Mouse (Mus musculus) neural tube, embryonic 14.5 days (tissue): ENCODE measurements around the gene Ebp. TPM values are rescaled to one million over a fixed set of nuclear protein-coding genes. Genes with fewer than 3 reads are reported as not detected.

ENCODE experiments used
- ATAC-seq: fragments of 200-750 bp; cut with Nextera tagmentation; 2 replicates; pipeline ENCODE4 v1.8.0; 2017; ENCODE audit warnings: low read depth, mild to moderate bottlenecking, moderate TSS enrichment, moderate library complexity
- H3K27ac ChIP-seq: fragments of 300-500 bp; sonication (generic); 2 replicates; pipeline ENCODE4 v1.5.1; 2014; ENCODE audit warnings: low read depth, mild to moderate bottlenecking, control low read depth, low read length, moderate library complexity, mixed read lengths
- H3K27me3 ChIP-seq: fragments of 300-500 bp; sonication (generic); 2 replicates; pipeline ENCODE4 v1.6.1; 2014; ENCODE audit warnings: low read length; ENCODE audit not compliant: control insufficient read depth, insufficient read depth
- H3K36me3 ChIP-seq: fragments of 300-500 bp; sonication (generic); 2 replicates; pipeline ENCODE4 v1.6.1; 2014; ENCODE audit warnings: low read length, mixed read lengths; ENCODE audit not compliant: control insufficient read depth, insufficient read depth
- H3K4me1 ChIP-seq: fragments of 300-500 bp; sonication (generic); 2 replicates; pipeline ENCODE4 v1.6.1; 2014; ENCODE audit warnings: low read length; ENCODE audit not compliant: control insufficient read depth, insufficient read depth
- H3K4me2 ChIP-seq: fragments of 300-500 bp; sonication (generic); 2 replicates; pipeline ENCODE4 v1.6.1; 2014; ENCODE audit warnings: mild to moderate bottlenecking, low read depth, low read length, control low read depth
- H3K4me3 ChIP-seq: fragments of 300-500 bp; sonication (generic); 2 replicates; pipeline ENCODE4 v1.5.1; 2014; ENCODE audit warnings: low read depth, low read length, control low read depth, mixed read lengths
- H3K9ac ChIP-seq: fragments of 300-500 bp; sonication (generic); replicated peaks from 2 replicates; pipeline ENCODE4 v1.6.1; 2014; ENCODE audit warnings: low read depth, mild to moderate bottlenecking, control low read depth, low read length, mixed read lengths
- H3K9me3 ChIP-seq: fragments of 300-500 bp; sonication (generic); 2 replicates; pipeline ENCODE4 v1.6.1; 2016; ENCODE audit warnings: low read length; ENCODE audit not compliant: control insufficient read depth
- WGBS: fragments of 180-500 bp; shearing (Covaris S2); extraction: QIAGEN DNeasy Blood & Tissue Kit; methylation state at CpG from one replicate; pipeline ENCODE4 v1.1.7; 2014; 5-methylcytosine and 5-hydroxymethylcytosine counted together
- polyA plus RNA-seq: library from polyadenylated mRNA; unstranded; fragments of >200 nt; fragmentation: Nextera tagmentation; extraction: Ambion mirVana; gene quantifications from 2 replicates; pipeline ENCODE4 v1.2.1, GENCODE M21; 2014

Gene Ebp
- polyA plus RNA-seq, 1 experiment from 2014 or later, result 31.8 TPM

GRCm38 (mm10) chrX:8204076-8204475 is 10.8 kb upstream of the Ebp start:
- Histone ChIP-seq H3K27me3 (no peaks in the 10 kb centered on the region), H3K4me3 (no peak overlapping the region), H3K4me2 (no peak overlapping the region), H3K9me3 (no peaks in the 10 kb centered on the region), H3K36me3 (0 out of 2 replicates have a peak, but pooled peaks cover 2% of the 10 kb centered on the region), H3K4me1 (no peaks in the 10 kb centered on the region), H3K9ac (no peak overlapping the region), H3K27ac (no peak overlapping the region)
- no peak for ATAC-seq
- 86% methylated on average over 10 of the region's 10 CpGs for WGBS

- no peak overlapping the region for H3K9ac ChIP-seq
- no peak overlapping the region for H3K4me2 ChIP-seq
- H3K27ac ChIP-seq, result no peak overlapping the region
- no peaks in the 10 kb centered on the region for H3K4me1 ChIP-seq
- H3K36me3 ChIP-seq, result 0 out of 2 replicates have a peak, but pooled peaks cover 4% of the 10 kb centered on the region
- H3K9me3 ChIP-seq, result no peaks in the 10 kb centered on the region
- 90% methylated on average over 14 of the region's 14 CpGs for WGBS
- H3K4me3 ChIP-seq, result no peak overlapping the region
- no peaks in the 10 kb centered on the region for H3K27me3 ChIP-seq
- ATAC-seq, result no peak
These were observed 9.8 kb upstream of the Ebp start for GRCm38 (mm10) chrX:8203105-8203504.

- ATAC-seq, result peak; percentile 98
- WGBS, result 12% methylated on average over 38 of the region's 38 CpGs
- no peaks in the 10 kb centered on the region for H3K27me3 ChIP-seq
These were observed 483 bp downstream of the Ebp start for GRCm38 (mm10) chrX:8192640-8193418.

GRCm38 (mm10) chrX:8192126-8192639 is 1.1 kb downstream of the Ebp start:
- Histone ChIP-seq H3K4me1 (no peaks in the 10 kb centered on the region), H3K9me3 (no peaks in the 10 kb centered on the region), H3K27me3 (no peaks in the 10 kb centered on the region), H3K4me3 (peak overlapping the region; percentile 47), H3K27ac (peak overlapping the region; percentile 34; the same call in 1 of the 2 replicates), H3K36me3 (no peaks in the 10 kb centered on the region), H3K4me2 (peak overlapping the region; percentile 47), H3K9ac (peak overlapping the region; percentile 59)
- WGBS, result 17% methylated on average over 12 of the region's 13 CpGs
- ATAC-seq, result no peak; the same call in 1 of the 2 replicates

More at GRCm38 (mm10) chrX:8192640-8193418, 483 bp downstream of the Ebp start:
- Histone ChIP-seq H3K27ac (peak overlapping the region; percentile 34), H3K4me3 (peak overlapping the region; percentile 47), H3K9ac (peak overlapping the region; percentile 59), H3K9me3 (no peaks in the 10 kb centered on the region), H3K4me1 (no peaks in the 10 kb centered on the region), H3K36me3 (no peaks in the 10 kb centered on the region), H3K4me2 (peak overlapping the region; percentile 47)

GRCm38 (mm10) chrX:8182871-8183540 is 10.3 kb downstream of the Ebp start:
- 24% methylated on average over 7 of the region's 7 CpGs for WGBS

GRCm38 (mm10) chrX:8179646-8180045 is 13.7 kb downstream of the Ebp start:
- Histone ChIP-seq H3K9me3 (no peaks in the 10 kb centered on the region), H3K4me2 (no peak overlapping the region), H3K36me3 (no peaks in the 10 kb centered on the region), H3K27ac (no peak overlapping the region), H3K27me3 (no peaks in the 10 kb centered on the region), H3K9ac (no peak overlapping the region), H3K4me3 (no peak overlapping the region), H3K4me1 (no peaks in the 10 kb centered on the region)
- WGBS, result 91% methylated on average over 5 of the region's 5 CpGs
- ATAC-seq, result no peak

More at GRCm38 (mm10) chrX:8182871-8183540, 10.3 kb downstream of the Ebp start:
- Histone ChIP-seq H3K4me1 (no peaks in the 10 kb centered on the region), H3K27me3 (no peaks in the 10 kb centered on the region), H3K4me3 (no peak overlapping the region), H3K9ac (no peak overlapping the region), H3K4me2 (no peak overlapping the region), H3K27ac (no peak overlapping the region), H3K36me3 (no peaks in the 10 kb centered on the region), H3K9me3 (no peaks in the 10 kb centered on the region)
- no peak for ATAC-seq

- H3K27me3 ChIP-seq, result no peaks in the 10 kb centered on the region
- 98% methylated on average over 2 of the region's 2 CpGs for WGBS
These were observed 14.4 kb downstream of the Ebp start for GRCm38 (mm10) chrX:8178871-8179270.

GRCm38 (mm10) chrX:8175504-8176385 is 17.6 kb downstream of the Ebp start, which contains the start of gene Tbc1d25:
Gene Tbc1d25 (minus strand): TSS chrX:8176181.
- H3K36me3 ChIP-seq, result no peaks in the 10 kb centered on the region
- H3K9me3 ChIP-seq, result no peaks in the 10 kb centered on the region
- peak within 1 kb of the TSS; percentile 46 for H3K4me2 ChIP-seq
- H3K27ac ChIP-seq, result peak within 1 kb of the TSS; percentile 39; the same call in 1 of the 2 replicates
- H3K4me3 ChIP-seq, result peak within 1 kb of the TSS; percentile 55
- peak within 1 kb of the TSS; percentile 68 for H3K9ac ChIP-seq
- peak; percentile 94 for ATAC-seq
- H3K27me3 ChIP-seq, result no peaks in the 10 kb centered on the region
- 16% methylated on average over 56 of the region's 56 CpGs for WGBS
- no peaks in the 10 kb centered on the region for H3K4me1 ChIP-seq

More at GRCm38 (mm10) chrX:8178871-8179270, 14.4 kb downstream of the Ebp start:
- no peaks in the 10 kb centered on the region for H3K36me3 ChIP-seq
- no peak for ATAC-seq
- H3K4me1 ChIP-seq, result no peaks in the 10 kb centered on the region
- no peaks in the 10 kb centered on the region for H3K9me3 ChIP-seq
- no peak overlapping the region for H3K9ac ChIP-seq
- no peak overlapping the region for H3K4me2 ChIP-seq
- H3K4me3 ChIP-seq, result no peak overlapping the region
- H3K27ac ChIP-seq, result no peak overlapping the region
